25 mouse cellular contexts compared by ENCODE assay signal in genomic region chr2:29657089-29657488, GRCm38 (mm10). TPM values are rescaled to one million over a fixed set of nuclear protein-coding genes. Genes with fewer than 3 reads are reported as not detected.
A peak's percentile ranks its signal among the peaks of the same experiment; 100 is the strongest.
DNase-seq lines count a peak whose midpoint lies in the region; ATAC-seq and TF ChIP-seq lines count a peak whose summit lies in the region.
"Had no signal": no experiment of that assay in that cellular context is flagged by ENCODE, and none has a peak within 500 bp of the region (broad histone marks: within the 10 kb centered on the region; RNA-seq: fewer than 3 reads in every experiment).

No protein-coding gene starts in this region.

- ATAC-seq in kidney, embryonic 16.5 days (ENCODE audit: low FRiP score, low TSS enrichment) = 0 out of 2 replicates have a peak, but pooled peaks have one; percentile 20
- peak; percentile 57; the same call in 1 of the 2 replicates for ATAC-seq in neural tube, embryonic 13.5 days (ENCODE audit: low read depth)
- ATAC-seq in neural tube, embryonic 14.5 days (ENCODE audit: low read depth) = peak; percentile 56; the same call in 1 of the 2 replicates
- ATAC-seq: forebrain, embryonic 13.5 days; forebrain, embryonic 16.5 days; Patski had no signal

- DNase-seq in kidney, adult 2 months = no peak
- DNase-seq in neural tube, embryonic 10.5 days (ENCODE audit: extremely low spot score, low spot score) = no peak
- DNase-seq in layer of hippocampus, postnatal 25 days (ENCODE audit: extremely low spot score in 1 of 2, low spot score in 1 of 2) = no peak
- no peak for DNase-seq in left cerebral cortex, postnatal 4 days
- DNase-seq: adrenal gland, postnatal 10 days; adrenal gland, postnatal 36 days; cerebellum, adult 18-20 months; cerebellum, adult 9-10 months; cerebellum, postnatal 14 days; gastrocnemius, postnatal 10 days; gastrocnemius, postnatal 36 days; heart, adult 2 months; heart, postnatal 14 days; heart, postnatal 4 days had no signal

- no peak overlapping the region for H3K9ac ChIP-seq in kidney, embryonic 16.5 days (replicated peaks; ENCODE audit: low read length)
- H3K9ac ChIP-seq in neural tube, embryonic 13.5 days = no peak overlapping the region
- H3K9ac ChIP-seq in neural tube, embryonic 14.5 days (replicated peaks; ENCODE audit: low read depth, low read length) = no peak overlapping the region
- H3K9ac ChIP-seq: forebrain, embryonic 13.5 days; heart, embryonic 13.5 days; hindbrain, embryonic 14.5 days had no signal

- no peak overlapping the region for H3K27ac ChIP-seq in kidney, embryonic 16.5 days (ENCODE audit: low read length)
- no peak overlapping the region for H3K27ac ChIP-seq in kidney, adult 2 months (ENCODE audit: insufficient read depth, low read depth, low read length)
- no peak overlapping the region for H3K27ac ChIP-seq in neural tube, embryonic 13.5 days (replicated peaks)
- no peak overlapping the region for H3K27ac ChIP-seq in neural tube, embryonic 14.5 days (ENCODE audit: low read depth, low read length)
- H3K27ac ChIP-seq: forebrain, embryonic 10.5 days; forebrain, embryonic 13.5 days; heart, adult 2 months; heart, embryonic 10.5 days; heart, embryonic 13.5 days; hindbrain, embryonic 14.5 days had no signal

- no peak for TF ChIP-seq CTCF in kidney, adult 2 months (conservative IDR thresholded peaks at IDR 0.05; ENCODE audit: insufficient read depth, insufficient read length, low read depth, low read length)

- H3K27me3 ChIP-seq in kidney, embryonic 16.5 days (ENCODE audit: insufficient read depth, low read length) = peaks cover 3% of the 10 kb centered on the region; the same call in 1 of the 2 replicates
- no peaks in the 10 kb centered on the region for H3K27me3 ChIP-seq in kidney, adult 2 months (replicated peaks; ENCODE audit: control insufficient read depth, insufficient read depth, low read length)
- H3K27me3 ChIP-seq in neural tube, embryonic 13.5 days = no peaks in the 10 kb centered on the region
- no peaks in the 10 kb centered on the region for H3K27me3 ChIP-seq in neural tube, embryonic 14.5 days (ENCODE audit: control insufficient read depth, insufficient read depth, low read length)
- H3K27me3 ChIP-seq: forebrain, embryonic 13.5 days; heart, embryonic 13.5 days; Patski had no signal

- intact Hi-C loops in left cerebral cortex, postnatal 4 days (cut with DNase I) = no loop called here

- H3K9me3 ChIP-seq in kidney, embryonic 16.5 days (ENCODE audit: low read length) = no peaks in the 10 kb centered on the region
- H3K9me3 ChIP-seq in neural tube, embryonic 13.5 days = no peaks in the 10 kb centered on the region
- no peaks in the 10 kb centered on the region for H3K9me3 ChIP-seq in neural tube, embryonic 14.5 days (ENCODE audit: control insufficient read depth, low read length)
- H3K9me3 ChIP-seq: forebrain, embryonic 10.5 days; forebrain, embryonic 13.5 days; G1E; heart, embryonic 10.5 days; heart, embryonic 13.5 days had no signal

- H3K4me2 ChIP-seq in kidney, embryonic 16.5 days (replicated peaks; ENCODE audit: low read depth, low read length) = no peak overlapping the region
- H3K4me2 ChIP-seq in neural tube, embryonic 13.5 days = no peak overlapping the region
- H3K4me2 ChIP-seq in neural tube, embryonic 14.5 days (ENCODE audit: low read depth, low read length) = no peak overlapping the region
- H3K4me2 ChIP-seq: forebrain, embryonic 13.5 days; heart, embryonic 13.5 days; hindbrain, embryonic 14.5 days had no signal

- no peak for TF ChIP-seq POLR2A in kidney, adult 2 months (IDR thresholded peaks at IDR 0.05; ENCODE audit: low read depth, low read length)

- WGBS in kidney, embryonic 16.5 days = 34% methylated on average over 1 of the region's 1 CpGs
- WGBS in kidney, adult 2 months = 28% methylated on average over 1 of the region's 1 CpGs
- whole genome bisulfite sequencing in neural tube, embryonic 13.5 days = 39% methylated on average over 1 of the region's 1 CpGs
- WGBS in neural tube, embryonic 14.5 days = 24% methylated on average over 1 of the region's 1 CpGs

- peaks cover 33% of the 10 kb centered on the region for H3K4me1 ChIP-seq in kidney, embryonic 16.5 days (ENCODE audit: insufficient read depth, low read length)
- peaks cover 19% of the 10 kb centered on the region for H3K4me1 ChIP-seq in kidney, adult 2 months (ENCODE audit: control insufficient read depth, insufficient read depth, low read length)
- peaks cover 24% of the 10 kb centered on the region for H3K4me1 ChIP-seq in neural tube, embryonic 13.5 days (replicated peaks)
- H3K4me1 ChIP-seq in neural tube, embryonic 14.5 days (ENCODE audit: control insufficient read depth, insufficient read depth, low read length) = no peaks in the 10 kb centered on the region

- no peaks in the 10 kb centered on the region for H3K36me3 ChIP-seq in kidney, embryonic 16.5 days (ENCODE audit: insufficient read depth, low read length)
- H3K36me3 ChIP-seq in kidney, adult 2 months (ENCODE audit: control insufficient read depth, insufficient read depth, low read length) = no peaks in the 10 kb centered on the region
- no peaks in the 10 kb centered on the region for H3K36me3 ChIP-seq in neural tube, embryonic 13.5 days
- H3K36me3 ChIP-seq in neural tube, embryonic 14.5 days (ENCODE audit: control insufficient read depth, insufficient read depth, low read length) = no peaks in the 10 kb centered on the region
- H3K36me3 ChIP-seq: heart, embryonic 13.5 days had no signal

- H3K4me3 ChIP-seq in kidney, embryonic 16.5 days (ENCODE audit: low read length) = no peak overlapping the region
- no peak overlapping the region for H3K4me3 ChIP-seq in kidney, adult 2 months (ENCODE audit: insufficient read depth, low read depth, low read length)
- no peak overlapping the region for H3K4me3 ChIP-seq in neural tube, embryonic 13.5 days
- H3K4me3 ChIP-seq in neural tube, embryonic 14.5 days (ENCODE audit: low read depth, low read length) = no peak overlapping the region
- H3K4me3 ChIP-seq: forebrain, embryonic 10.5 days; forebrain, embryonic 13.5 days; heart, adult 2 months; heart, embryonic 10.5 days; heart, embryonic 13.5 days had no signal

RNA-seq across cellular contexts. Expression of gene Rapgef1, which starts 37.6 kb away (rescaled TPM):
- polyA plus RNA-seq in kidney, embryonic 16.5 days (2015; fragmentation: Nextera tagmentation; extraction: Ambion mirVana) = 13.3 and 13.6 TPM in 2 replicates
- 38.9 and 41.7 TPM in 2 replicates for polyA plus RNA-seq in kidney, adult 2 months (2012; rRNA removed)
- polyA plus RNA-seq in neural tube, embryonic 13.5 days (2015; fragmentation: Nextera tagmentation; extraction: Ambion mirVana) = 13.5 and 15.5 TPM in 2 replicates
- 18.9 and 21.9 TPM in 2 replicates for polyA plus RNA-seq in neural tube, embryonic 14.5 days (2014; fragmentation: Nextera tagmentation; extraction: Ambion mirVana)
- 100 to 1,000 TPM in 1 of 2 experiments, 10 to 100 TPM in 1; 99.0 to 104 TPM for total RNA-seq in layer of hippocampus, postnatal 25 days (2021)
- total RNA-seq in left cerebral cortex, postnatal 4 days (2021) = 100 to 1,000 TPM; 149 to 155 TPM
